Comparison of ENCODE assay signal across 8 mouse cellular contexts in genomic region chr2:83625226-83626108, GRCm38 (mm10). TPM values are rescaled to one million over a fixed set of nuclear protein-coding genes. Genes with fewer than 3 reads are reported as not detected.
DNase-seq lines count a peak whose midpoint lies in the region; ATAC-seq and TF ChIP-seq lines count a peak whose summit lies in the region.

No protein-coding gene starts in this region.

- no peaks in the 10 kb centered on the region for H3K27me3 ChIP-seq in heart, embryonic 15.5 days
- H3K27me3 ChIP-seq in thymus, adult 2 months (ENCODE audit: control insufficient read depth, insufficient read depth, low read length) = no peaks in the 10 kb centered on the region

- no peak for TF ChIP-seq POLR2A in bone marrow, adult 2 months (IDR thresholded peaks at IDR 0.05; ENCODE audit: borderline replicate concordance, control insufficient read depth, low read depth, low read length)
- TF ChIP-seq POLR2A in embryonic fibroblast, embryonic 13.5 days (IDR thresholded peaks at IDR 0.05; ENCODE audit: low read depth, low read length) = no peak
- no peak for TF ChIP-seq POLR2A in lung, adult 2 months (IDR thresholded peaks at IDR 0.05; ENCODE audit: borderline replicate concordance, extremely low read depth, low read depth, low read length)
- TF ChIP-seq POLR2A in thymus, adult 2 months (IDR thresholded peaks at IDR 0.05; ENCODE audit: control insufficient read depth, extremely low read depth, insufficient read depth, low read length, poor library complexity) = no peak

- peak; percentile 72 to 81 for DNase-seq in CD8-positive naive resting alpha-beta T cell, adult 2 months (ENCODE audit: low read depth in 2 of 2, low spot score in 2 of 2)
- peak; percentile 65 to 80 for DNase-seq in kidney, postnatal 25 days
- peak; percentile 72 for DNase-seq in lung, adult 2 months
- peak; percentile 72 for DNase-seq in thymus, adult 2 months

- H3K36me3 ChIP-seq in heart, embryonic 15.5 days = no peaks in the 10 kb centered on the region
- H3K36me3 ChIP-seq in thymus, adult 2 months (ENCODE audit: control insufficient read depth, insufficient read depth, low read length) = no peaks in the 10 kb centered on the region

- H3K4me1 ChIP-seq in bone marrow, adult 2 months (ENCODE audit: control insufficient read depth, insufficient read depth, low read length) = peaks cover 2% of the 10 kb centered on the region; the same call in 1 of the 2 replicates
- H3K4me1 ChIP-seq in embryonic fibroblast, embryonic 13.5 days (ENCODE audit: control insufficient read depth, insufficient read depth, low read length) = no peaks in the 10 kb centered on the region
- H3K4me1 ChIP-seq in heart, embryonic 15.5 days (replicated peaks) = no peaks in the 10 kb centered on the region; the same call in 1 of the 2 replicates
- no peaks in the 10 kb centered on the region for H3K4me1 ChIP-seq in lung, adult 2 months (ENCODE audit: control insufficient read depth, insufficient read depth, low read length)
- H3K4me1 ChIP-seq in thymus, adult 2 months (replicated peaks; ENCODE audit: control insufficient read depth, insufficient read depth, low read length) = no peaks in the 10 kb centered on the region

- H3K27ac ChIP-seq in bone marrow, adult 2 months (ENCODE audit: control insufficient read depth, insufficient read depth, low read depth, low read length, poor library complexity) = no peak overlapping the region
- H3K27ac ChIP-seq in embryonic fibroblast, embryonic 13.5 days (ENCODE audit: insufficient read depth, low read length) = no peak overlapping the region
- H3K27ac ChIP-seq in heart, embryonic 15.5 days = no peak overlapping the region
- H3K27ac ChIP-seq in thymus, adult 2 months (ENCODE audit: control insufficient read depth, insufficient read depth, low read length) = no peak overlapping the region

- no peak overlapping the region for H3K4me3 ChIP-seq in bone marrow, adult 2 months (replicated peaks; ENCODE audit: control insufficient read depth, low read depth, low read length)
- no peak overlapping the region for H3K4me3 ChIP-seq in embryonic fibroblast, embryonic 13.5 days (ENCODE audit: insufficient read depth, low read length)
- no peak overlapping the region for H3K4me3 ChIP-seq in heart, embryonic 15.5 days
- no peak overlapping the region for H3K4me3 ChIP-seq in lung, adult 2 months (replicated peaks; ENCODE audit: extremely low read depth, low read depth, low read length)
- H3K4me3 ChIP-seq in thymus, adult 2 months (ENCODE audit: control insufficient read depth, insufficient read depth, low read length) = no peak overlapping the region

- no peak overlapping the region for H3K9ac ChIP-seq in heart, embryonic 15.5 days

- peak overlapping the region; percentile 22; the same call in 1 of the 2 replicates for H3K4me2 ChIP-seq in heart, embryonic 15.5 days

- no peak for ATAC-seq in heart, embryonic 15.5 days (replicated peaks; ENCODE audit: insufficient number of reproducible peaks, insufficient read depth, low FRiP score, low read depth)
- peak; percentile 80; the same call in 1 of the 2 replicates for ATAC-seq in neutrophil, adult 5-6 weeks (ENCODE audit: extremely low read depth, insufficient number of reproducible peaks, low FRiP score, poor library complexity, severe bottlenecking)

- TF ChIP-seq CTCF in bone marrow, adult 2 months (IDR thresholded peaks at IDR 0.05; ENCODE audit: control insufficient read depth, insufficient read depth, low read length) = peak; percentile 89
- peak; percentile 85 for TF ChIP-seq CTCF in embryonic fibroblast, embryonic 13.5 days (IDR thresholded peaks at IDR 0.05; ENCODE audit: borderline replicate concordance, insufficient read depth, low read length)
- TF ChIP-seq CTCF in lung, adult 2 months (IDR thresholded peaks at IDR 0.05; ENCODE audit: insufficient read depth, low read length) = peak; percentile 84
- TF ChIP-seq CTCF in thymus, adult 2 months (IDR thresholded peaks at IDR 0.05; ENCODE audit: borderline replicate concordance, control insufficient read depth, extremely low read depth, insufficient read depth, low read length, poor library complexity) = no peak

- WGBS in bone marrow, adult 2 months = 23% methylated on average over 10 of the region's 10 CpGs
- 29% methylated on average over 10 of the region's 10 CpGs for WGBS in heart, embryonic 15.5 days
- WGBS in lung, adult 2 months = 27% methylated on average over 10 of the region's 10 CpGs
- WGBS in thymus, adult 2 months = 28% methylated on average over 10 of the region's 10 CpGs

- H3K9me3 ChIP-seq in heart, embryonic 15.5 days (replicated peaks) = no peaks in the 10 kb centered on the region

RNA-seq across cellular contexts. Expression of gene Zc3h15, which starts 18.8 kb away (rescaled TPM):
- 49.7 and 67.0 TPM in 2 replicates for polyA plus RNA-seq in bone marrow, adult 2 months (2011; ENCODE audit: insufficient read depth, insufficient read length, low replicate concordance, missing spikeins)
- 138 and 150 TPM in 2 replicates for polyA plus RNA-seq in embryonic fibroblast, embryonic 13.5 days (2011; ENCODE audit: insufficient read length, low read depth, missing spikeins)
- polyA plus RNA-seq in heart, embryonic 15.5 days (2015; fragmentation: Nextera tagmentation; extraction: Ambion mirVana) = 72.6 and 103 TPM in 2 replicates
- 9.9 and 14.7 TPM in 2 replicates for polyA plus RNA-seq in lung, adult 2 months (2012; rRNA removed)
- total RNA-seq in neutrophil, adult 5-6 weeks (2017) = 152 and 153 TPM in 2 replicates
- 16.2 and 19.8 TPM in 2 replicates for polyA plus RNA-seq in thymus, adult 2 months (2012; rRNA removed)
